Mouse (Mus musculus): ENCODE data around the gene Wipi1. TPM values are rescaled to one million over a fixed set of nuclear protein-coding genes. Genes with fewer than 3 reads are reported as not detected.

Gene Wipi1
- polyA plus RNA-seq, 1 experiment from 2014 or later: 12.4 TPM

GRCm38 (mm10) chr11:109544432-109544831, 67.3 kb downstream of the Wipi1 start:
- Histone ChIP-seq H3K4me1 (ENCODE audit: control insufficient read depth, insufficient read depth, low read length) (no peaks in the 10 kb centered on the region), H3K4me3 (ENCODE audit: low read depth, low read length) (no peak overlapping the region), H3K27me3 (ENCODE audit: control insufficient read depth, insufficient read depth, low read length) (no peaks in the 10 kb centered on the region), H3K36me3 (ENCODE audit: control insufficient read depth, insufficient read depth, low read length) (no peaks in the 10 kb centered on the region), H3K4me2 (no peak overlapping the region), H3K9me3 (ENCODE audit: control insufficient read depth, low read length) (no peaks in the 10 kb centered on the region), H3K27ac (ENCODE audit: low read depth, low read length) (no peak overlapping the region), H3K9ac (ENCODE audit: low read length) (no peak overlapping the region)
- no peak for DNase-seq (ENCODE audit: low spot score, missing footprints)
- 81% methylated on average over 7 of the region's 7 CpGs for WGBS
- no peak for ATAC-seq (ENCODE audit: low FRiP score)

DNA sequence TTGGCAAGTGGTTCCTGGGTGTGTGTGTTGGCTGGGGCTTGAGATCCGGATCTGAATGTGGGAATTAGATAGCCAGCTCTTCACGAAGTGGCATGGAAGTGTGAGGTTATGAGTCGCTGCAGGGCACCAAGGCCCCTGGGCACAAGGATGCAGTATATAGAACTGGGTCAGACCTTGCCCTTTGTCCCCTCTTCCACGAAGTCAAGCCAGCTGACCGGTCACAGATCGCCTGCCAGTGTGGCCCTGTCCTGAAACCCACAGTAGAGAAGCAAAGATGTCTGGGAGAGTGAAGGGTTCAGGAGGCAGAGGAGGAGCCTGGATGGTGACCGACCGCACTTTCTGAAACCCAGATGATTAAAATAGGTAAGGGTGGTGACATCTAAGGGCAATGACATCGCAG, 68.3 kb downstream of the Wipi1 start:
- no peaks in the 10 kb centered on the region for H3K36me3 ChIP-seq (ENCODE audit: control insufficient read depth, insufficient read depth, low read length)
- no peaks in the 10 kb centered on the region for H3K27me3 ChIP-seq (ENCODE audit: control insufficient read depth, insufficient read depth, low read length)
- no peak overlapping the region for H3K9ac ChIP-seq (ENCODE audit: low read length)
- H3K4me3 ChIP-seq (ENCODE audit: low read depth, low read length): no peak overlapping the region
- no peak overlapping the region for H3K27ac ChIP-seq (ENCODE audit: low read depth, low read length)
- H3K4me2 ChIP-seq: no peak overlapping the region
- H3K9me3 ChIP-seq (ENCODE audit: control insufficient read depth, low read length): no peaks in the 10 kb centered on the region
- ATAC-seq (ENCODE audit: low FRiP score): no peak
- H3K4me1 ChIP-seq (ENCODE audit: control insufficient read depth, insufficient read depth, low read length): no peaks in the 10 kb centered on the region
- DNase-seq (ENCODE audit: low spot score, missing footprints): no peak
- WGBS: 83% methylated on average over 9 of the region's 9 CpGs

- WGBS: 65% methylated on average over 6 of the region's 6 CpGs
- DNase-seq (ENCODE audit: low spot score, missing footprints): peak; percentile 77
- no peak overlapping the region for H3K4me3 ChIP-seq (ENCODE audit: low read depth, low read length)
These were observed 72.5 kb downstream of the Wipi1 start for GRCm38 (mm10) chr11:109539290-109539689.

GRCm38 (mm10) chr11:109536939-109537338, 74.8 kb downstream of the Wipi1 start:
- Histone ChIP-seq H3K9me3 (ENCODE audit: control insufficient read depth, low read length) (no peaks in the 10 kb centered on the region), H3K4me1 (ENCODE audit: control insufficient read depth, insufficient read depth, low read length) (no peaks in the 10 kb centered on the region), H3K4me3 (ENCODE audit: low read depth, low read length) (no peak overlapping the region), H3K9ac (ENCODE audit: low read length) (no peak overlapping the region), H3K27me3 (ENCODE audit: control insufficient read depth, insufficient read depth, low read length) (no peaks in the 10 kb centered on the region), H3K36me3 (ENCODE audit: control insufficient read depth, insufficient read depth, low read length) (no peaks in the 10 kb centered on the region), H3K27ac (ENCODE audit: low read depth, low read length) (no peak overlapping the region), H3K4me2 (no peak overlapping the region)
- WGBS: 79% methylated on average over 5 of the region's 5 CpGs
- ATAC-seq (ENCODE audit: low FRiP score) (no peak), DNase-seq (ENCODE audit: low spot score, missing footprints) (peak; percentile 21)

More at GRCm38 (mm10) chr11:109539290-109539689, 72.5 kb downstream of the Wipi1 start:
- H3K27me3 ChIP-seq (ENCODE audit: control insufficient read depth, insufficient read depth, low read length): no peaks in the 10 kb centered on the region
- H3K9me3 ChIP-seq (ENCODE audit: control insufficient read depth, low read length): no peaks in the 10 kb centered on the region
- no peaks in the 10 kb centered on the region for H3K36me3 ChIP-seq (ENCODE audit: control insufficient read depth, insufficient read depth, low read length)
- H3K9ac ChIP-seq (ENCODE audit: low read length): no peak overlapping the region
- no peak for ATAC-seq (ENCODE audit: low FRiP score)
- no peaks in the 10 kb centered on the region for H3K4me1 ChIP-seq (ENCODE audit: control insufficient read depth, insufficient read depth, low read length)
- H3K4me2 ChIP-seq: no peak overlapping the region
- H3K27ac ChIP-seq (ENCODE audit: low read depth, low read length): no peak overlapping the region

- ATAC-seq (ENCODE audit: low FRiP score) (no peak), DNase-seq (ENCODE audit: low spot score, missing footprints) (no peak)
- Histone ChIP-seq H3K27ac (ENCODE audit: low read depth, low read length) (no peak overlapping the region), H3K9ac (ENCODE audit: low read length) (no peak overlapping the region), H3K36me3 (ENCODE audit: control insufficient read depth, insufficient read depth, low read length) (no peaks in the 10 kb centered on the region), H3K9me3 (ENCODE audit: control insufficient read depth, low read length) (no peaks in the 10 kb centered on the region), H3K4me3 (ENCODE audit: low read depth, low read length) (no peak overlapping the region), H3K4me2 (no peak overlapping the region), H3K4me1 (ENCODE audit: control insufficient read depth, insufficient read depth, low read length) (no peaks in the 10 kb centered on the region), H3K27me3 (ENCODE audit: control insufficient read depth, insufficient read depth, low read length) (no peaks in the 10 kb centered on the region)
- WGBS: 90% methylated on average over 6 of the region's 6 CpGs
These were observed 75.8 kb downstream of the Wipi1 start for GRCm38 (mm10) chr11:109535966-109536365.

- no peak overlapping the region for H3K27ac ChIP-seq (ENCODE audit: low read depth, low read length)
- H3K4me2 ChIP-seq: no peak overlapping the region
- H3K9me3 ChIP-seq (ENCODE audit: control insufficient read depth, low read length): no peaks in the 10 kb centered on the region
- WGBS: 91% methylated on average over 4 of the region's 4 CpGs
- ATAC-seq (ENCODE audit: low FRiP score): no peak
- H3K4me1 ChIP-seq (ENCODE audit: control insufficient read depth, insufficient read depth, low read length): no peaks in the 10 kb centered on the region
- DNase-seq (ENCODE audit: low spot score, missing footprints): peak; percentile 59
- no peak overlapping the region for H3K9ac ChIP-seq (ENCODE audit: low read length)
- no peak overlapping the region for H3K4me3 ChIP-seq (ENCODE audit: low read depth, low read length)
- H3K27me3 ChIP-seq (ENCODE audit: control insufficient read depth, insufficient read depth, low read length): no peaks in the 10 kb centered on the region
- H3K36me3 ChIP-seq (ENCODE audit: control insufficient read depth, insufficient read depth, low read length): no peaks in the 10 kb centered on the region
These were observed 81.7 kb downstream of the Wipi1 start for GRCm38 (mm10) chr11:109530030-109530429.

DNA sequence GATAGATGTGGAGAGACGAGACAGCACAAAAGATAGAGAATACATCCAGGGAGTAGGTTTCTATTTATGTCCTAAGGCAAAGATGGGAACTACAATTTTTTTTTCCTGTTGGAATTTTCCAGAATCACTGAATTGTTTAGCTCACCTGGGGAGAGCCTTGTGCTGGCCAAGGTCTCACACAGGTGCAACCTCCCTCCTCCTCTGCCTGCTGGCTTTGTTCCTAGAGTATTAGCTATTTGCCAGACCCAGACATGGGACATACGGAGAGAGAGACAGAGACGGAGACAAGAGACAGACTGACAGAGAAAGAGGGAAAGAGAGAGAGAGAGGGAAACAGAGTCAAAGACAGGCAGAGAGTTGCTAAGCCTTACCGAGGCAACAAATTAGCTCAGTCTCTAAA, 86.2 kb downstream of the Wipi1 start:
- H3K4me1 ChIP-seq (ENCODE audit: control insufficient read depth, insufficient read depth, low read length): no peaks in the 10 kb centered on the region

DNA sequence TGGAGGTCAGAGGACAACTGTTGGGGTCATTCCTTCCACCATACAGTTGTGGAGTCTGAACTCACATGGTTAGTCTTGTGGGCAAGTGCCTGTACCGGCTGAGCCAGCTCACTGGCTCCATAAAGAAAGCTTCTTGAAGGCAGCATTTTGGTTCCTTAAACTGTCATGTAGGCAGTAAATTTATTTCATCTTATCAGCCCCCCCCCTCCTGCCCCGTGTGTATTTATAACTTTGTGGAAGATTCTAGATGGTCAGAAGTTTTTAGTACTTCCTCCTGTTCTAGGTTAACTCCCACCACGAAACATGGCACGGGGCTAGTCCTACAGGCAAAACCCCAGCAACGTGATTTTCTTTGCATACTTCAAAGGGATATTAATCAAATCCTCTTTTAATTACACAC, 86.9 kb downstream of the Wipi1 start:
- Histone ChIP-seq H3K4me2 (no peak overlapping the region), H3K27ac (ENCODE audit: low read depth, low read length) (no peak overlapping the region), H3K9ac (ENCODE audit: low read length) (no peak overlapping the region), H3K9me3 (ENCODE audit: control insufficient read depth, low read length) (no peaks in the 10 kb centered on the region), H3K4me3 (ENCODE audit: low read depth, low read length) (no peak overlapping the region), H3K4me1 (ENCODE audit: control insufficient read depth, insufficient read depth, low read length) (no peaks in the 10 kb centered on the region), H3K36me3 (ENCODE audit: control insufficient read depth, insufficient read depth, low read length) (no peaks in the 10 kb centered on the region), H3K27me3 (ENCODE audit: control insufficient read depth, insufficient read depth, low read length) (no peaks in the 10 kb centered on the region)
- ATAC-seq (ENCODE audit: low FRiP score) (no peak), DNase-seq (ENCODE audit: low spot score, missing footprints) (peak; percentile 31)
- WGBS: 93% methylated on average over 5 of the region's 5 CpGs

More for the DNA sequence above, 86.2 kb downstream of the Wipi1 start:
- H3K27ac ChIP-seq (ENCODE audit: low read depth, low read length): no peak overlapping the region
- ATAC-seq (ENCODE audit: low FRiP score) (no peak), DNase-seq (ENCODE audit: low spot score, missing footprints) (no peak)
- no peak overlapping the region for H3K4me3 ChIP-seq (ENCODE audit: low read depth, low read length)
- no peaks in the 10 kb centered on the region for H3K36me3 ChIP-seq (ENCODE audit: control insufficient read depth, insufficient read depth, low read length)
- no peaks in the 10 kb centered on the region for H3K9me3 ChIP-seq (ENCODE audit: control insufficient read depth, low read length)
- no peaks in the 10 kb centered on the region for H3K27me3 ChIP-seq (ENCODE audit: control insufficient read depth, insufficient read depth, low read length)
- WGBS: 90% methylated on average over 4 of the region's 4 CpGs
- no peak overlapping the region for H3K4me2 ChIP-seq
- no peak overlapping the region for H3K9ac ChIP-seq (ENCODE audit: low read length)

Measured in midbrain, embryonic 11.5 days (tissue).